Mouse (Mus musculus) ES-Bruce4 (cell line): Measurements from ENCODE around the gene Tpcn1.

Experiments
- CTCF ChIP-seq: IDR thresholded peaks from one replicate; pipeline ENCODE4 v1.8.1; 2011; ENCODE audit warnings: low read depth, low read length
- POLR2A ChIP-seq: IDR thresholded peaks from one replicate; pipeline ENCODE4 v1.8.1; 2011; ENCODE audit warnings: low read length; ENCODE audit not compliant: insufficient read depth

DNA sequence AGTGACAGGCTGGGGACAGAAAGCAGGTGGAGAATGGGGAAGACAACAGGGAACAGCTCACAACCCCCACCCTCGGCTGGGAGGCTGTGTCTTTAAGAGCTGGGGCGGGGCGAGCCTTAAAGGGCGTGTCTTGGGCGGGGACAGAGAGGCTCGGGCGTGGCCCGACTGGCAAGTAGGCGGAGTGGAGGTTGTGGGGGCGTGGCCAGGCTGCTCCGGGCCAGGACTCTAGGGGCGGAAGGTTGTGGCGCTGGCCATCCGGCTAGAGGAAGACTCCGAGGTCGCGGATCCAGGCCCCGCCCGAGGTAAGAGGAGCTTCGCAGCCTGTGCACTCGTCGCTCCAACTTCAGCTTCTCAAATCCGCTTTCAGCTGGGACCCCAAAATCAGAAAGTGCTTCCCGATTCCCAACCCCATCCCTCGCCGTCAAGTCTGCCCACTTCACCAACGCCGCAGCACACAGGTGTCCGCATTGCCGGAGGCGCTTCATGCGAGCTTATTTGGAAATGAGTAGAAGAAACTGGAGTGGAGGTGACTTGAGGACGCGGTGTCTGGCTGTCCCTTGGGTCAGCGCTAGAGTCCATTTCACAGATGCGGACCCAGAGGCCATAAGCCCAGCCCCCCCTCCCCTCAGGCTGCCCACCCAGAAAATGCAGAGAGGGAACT lies 77.4 kb downstream of the Tpcn1 start, which contains the start of gene Slc8b1:
- TF ChIP-seq CTCF = no peak
- peak; percentile 39 for TF ChIP-seq POLR2A
